Mouse (Mus musculus) thymus, adult 2 months (tissue): ENCODE data around the gene Slc22a6.

Experiments
- CTCF ChIP-seq: fragments of 200-500 bp; IDR thresholded peaks from 2 replicates; pipeline ENCODE4 v1.5.1; 2012; ENCODE audit warnings: mild to moderate bottlenecking, control low read depth, low read length, moderate library complexity, borderline replicate concordance; ENCODE audit not compliant: control insufficient read depth, poor library complexity, insufficient read depth; ENCODE audit errors: extremely low read depth
- POLR2A ChIP-seq: fragments of 200-500 bp; IDR thresholded peaks from 2 replicates; pipeline ENCODE4 v1.6.1; 2012; ENCODE audit warnings: mild to moderate bottlenecking, low read length, control low read depth, moderate library complexity; ENCODE audit not compliant: control insufficient read depth, poor library complexity, insufficient read depth; ENCODE audit errors: extremely low read depth

DNA sequence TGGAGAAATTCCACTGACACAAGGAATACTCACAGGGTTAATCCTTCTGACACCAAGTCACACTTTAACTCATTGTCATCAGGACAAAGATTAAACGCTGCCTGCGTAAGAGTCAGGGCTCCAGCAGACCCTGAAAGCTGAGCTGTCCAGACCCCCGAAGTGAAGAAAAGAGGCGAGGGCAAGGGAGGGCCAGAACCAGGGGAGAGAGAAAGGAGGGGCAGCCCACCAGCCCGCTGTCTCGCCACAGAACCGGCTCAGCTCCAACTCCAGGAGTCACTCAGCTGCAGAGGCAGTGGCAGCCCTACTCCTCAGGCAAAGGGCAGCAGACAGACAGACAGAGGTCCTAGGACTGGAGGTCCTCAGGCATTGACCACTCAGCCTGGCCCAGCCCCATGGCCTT lies at the start of gene Slc22a6:
- TF ChIP-seq POLR2A = no peak
- TF ChIP-seq CTCF = no peak
